Mouse (Mus musculus) limb, embryonic 10.5 days (tissue): Measurements from ENCODE around the gene Cass4. TPM values are rescaled to one million over a fixed set of nuclear protein-coding genes. Genes with fewer than 3 reads are reported as not detected.

Source experiments
- DNase-seq: peaks from one replicate; pipeline ENCODE4 v3.0.0-alpha.2; 2017; ENCODE audit warnings: low spot score
- H3K27ac ChIP-seq: fragments of 300-500 bp; sonication (generic); 2 replicates; pipeline ENCODE4 v1.5.1; 2016; ENCODE audit warnings: mild to moderate bottlenecking
- H3K27me3 ChIP-seq: fragments of 300-500 bp; sonication (generic); 2 replicates; pipeline ENCODE4 v1.6.1; 2016; ENCODE audit warnings: low read depth, mild to moderate bottlenecking; ENCODE audit not compliant: poor library complexity, severe bottlenecking
- H3K36me3 ChIP-seq: fragments of 300-500 bp; sonication (generic); 2 replicates; pipeline ENCODE4 v1.6.1; 2016; ENCODE audit warnings: mild to moderate bottlenecking, moderate library complexity
- H3K4me1 ChIP-seq: fragments of 300-500 bp; sonication (generic); 2 replicates; pipeline ENCODE4 v1.6.1; 2016
- H3K4me3 ChIP-seq: fragments of 300-500 bp; sonication (generic); 2 replicates; pipeline ENCODE4 v1.5.1; 2016; ENCODE audit warnings: mild to moderate bottlenecking, moderate library complexity
- H3K9me3 ChIP-seq: fragments of 300-500 bp; sonication (generic); replicated peaks from 2 replicates; pipeline ENCODE4 v1.6.1; 2016; ENCODE audit warnings: mild to moderate bottlenecking
- WGBS: fragments of 180-500 bp; shearing (Covaris S2); methylation state at CpG from one replicate; pipeline ENCODE4 v1.1.7; 2016; 5-methylcytosine and 5-hydroxymethylcytosine counted together
- polyA plus RNA-seq: library from polyadenylated mRNA; unstranded; fragments of >200 nt; fragmentation: Nextera tagmentation; extraction: Ambion mirVana; gene quantifications from 2 replicates; pipeline ENCODE4 v1.2.1, GENCODE M21; 2016

The Cass4 gene
- polyA plus RNA-seq, 1 experiment from 2014 or later = 0.11 TPM

DNA sequence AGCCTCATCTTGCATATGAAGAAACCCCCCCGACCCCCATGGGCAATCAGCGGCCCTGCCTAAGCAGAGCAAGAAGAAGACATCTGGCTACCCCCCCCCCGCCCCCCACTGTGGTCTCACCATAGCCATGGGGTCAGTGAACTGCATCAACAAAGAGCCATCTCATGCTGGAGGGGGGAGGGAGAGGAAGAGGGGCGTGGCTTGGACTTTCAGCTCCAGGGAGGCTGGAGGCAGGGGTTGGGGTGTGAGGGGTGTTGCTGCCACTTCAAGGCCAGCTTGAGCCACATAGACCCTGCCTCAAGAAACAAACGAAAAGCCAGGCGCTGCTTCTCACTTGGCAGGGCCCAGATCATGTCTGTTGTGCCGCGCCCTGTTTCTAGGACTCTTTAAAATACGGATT, 2.4 kb downstream of the Cass4 start:
- 36% methylated on average over 9 of the region's 9 CpGs for WGBS
- DNase-seq = no peak
- no peaks in the 10 kb centered on the region for H3K36me3 ChIP-seq
- peaks cover 8% of the 10 kb centered on the region; the same call in 1 of the 2 replicates for H3K4me1 ChIP-seq
- H3K27ac ChIP-seq = no peak overlapping the region
- H3K9me3 ChIP-seq = no peaks in the 10 kb centered on the region
- no peaks in the 10 kb centered on the region for H3K27me3 ChIP-seq
- H3K4me3 ChIP-seq = no peak overlapping the region

DNA sequence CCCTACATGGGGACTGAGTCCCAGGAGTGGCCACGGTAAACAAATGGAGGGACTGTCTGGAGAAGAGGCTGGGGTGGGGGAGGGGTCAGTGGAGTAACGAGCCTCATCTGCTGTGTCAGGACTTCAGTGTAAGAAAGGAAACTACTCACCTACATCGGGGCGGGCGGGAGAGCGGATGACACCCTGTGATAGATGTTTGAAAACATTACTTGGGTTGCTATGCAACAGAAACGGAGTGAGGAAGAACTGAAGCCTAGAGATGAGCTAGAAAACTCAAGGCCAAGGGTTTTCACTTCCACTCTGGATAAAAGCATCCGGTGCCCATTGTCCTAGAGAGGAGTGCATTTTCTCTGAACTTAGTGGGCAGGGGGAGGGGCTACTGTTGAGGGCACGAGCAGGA, 6.3 kb downstream of the Cass4 start:
- H3K27ac ChIP-seq = no peak overlapping the region
- no peak for DNase-seq
- H3K4me1 ChIP-seq = peaks cover 8% of the 10 kb centered on the region; the same call in 1 of the 2 replicates
- no peaks in the 10 kb centered on the region for H3K36me3 ChIP-seq
- H3K9me3 ChIP-seq = no peaks in the 10 kb centered on the region
- no peaks in the 10 kb centered on the region for H3K27me3 ChIP-seq
- H3K4me3 ChIP-seq = no peak overlapping the region
- WGBS = 59% methylated on average over 9 of the region's 9 CpGs

DNA sequence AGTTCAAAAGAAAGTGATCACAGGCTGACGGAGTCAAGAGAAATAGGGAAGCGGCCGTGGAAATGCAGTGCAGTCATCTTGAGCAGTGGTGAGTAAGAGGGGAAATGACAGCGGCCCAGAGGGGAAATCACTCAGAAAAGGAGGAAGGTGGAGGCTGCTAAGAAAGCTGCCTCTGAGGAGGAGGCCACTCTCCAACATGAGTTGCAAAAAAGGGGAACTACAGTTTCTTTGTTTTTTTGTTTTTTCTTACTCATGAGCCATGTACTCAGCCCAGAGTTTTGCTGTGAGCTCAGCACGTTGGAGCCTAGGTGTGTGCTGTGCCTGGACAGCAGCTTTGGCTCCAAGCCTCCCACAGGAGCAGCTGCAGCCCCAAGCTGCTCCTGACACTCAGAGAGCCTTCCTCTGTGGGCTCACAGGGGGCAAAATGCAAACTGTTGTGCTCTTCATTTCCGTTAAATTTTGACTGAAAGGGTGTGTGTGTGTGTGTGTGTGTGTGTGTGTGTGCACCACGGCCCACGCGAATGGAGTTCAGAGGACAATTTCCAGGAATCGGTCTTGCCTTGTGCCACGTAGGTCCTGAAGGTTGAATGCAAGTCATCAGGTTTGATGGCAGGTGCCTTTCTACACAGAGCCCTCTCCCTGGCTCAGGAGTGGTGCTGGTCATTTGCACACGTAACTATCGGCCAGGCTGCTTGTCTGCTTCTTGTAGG, 7.7 kb downstream of the Cass4 start:
- no peaks in the 10 kb centered on the region for H3K9me3 ChIP-seq
- no peaks in the 10 kb centered on the region for H3K27me3 ChIP-seq
- H3K4me3 ChIP-seq = no peak overlapping the region
- H3K36me3 ChIP-seq = no peaks in the 10 kb centered on the region
- no peak for DNase-seq
- H3K27ac ChIP-seq = no peak overlapping the region
- 74% methylated on average over 13 of the region's 13 CpGs for WGBS
- H3K4me1 ChIP-seq = peaks cover 2% of the 10 kb centered on the region; the same call in 1 of the 2 replicates

DNA sequence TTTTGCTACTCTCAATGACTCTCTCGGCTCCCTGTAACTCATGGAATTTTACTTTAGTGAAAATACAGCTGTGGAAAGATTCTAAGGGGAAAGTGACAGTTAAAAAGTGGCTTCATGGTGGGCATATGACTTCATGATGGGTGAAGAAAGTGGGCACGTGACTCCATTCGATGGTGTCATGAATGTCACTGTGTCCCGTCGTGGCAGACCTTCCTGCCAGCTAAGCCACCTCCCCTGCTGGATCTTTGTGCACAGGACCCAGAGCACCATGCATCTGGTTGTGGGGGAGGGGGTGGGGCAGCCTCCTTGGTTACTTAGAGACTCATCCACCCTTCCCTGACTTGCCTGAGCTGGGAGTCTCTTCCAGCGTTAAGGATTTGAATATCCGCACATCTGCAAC, 10.6 kb downstream of the Cass4 start:
- H3K4me3 ChIP-seq = no peak overlapping the region
- no peak for DNase-seq
- 68% methylated on average over 7 of the region's 7 CpGs for WGBS
- no peaks in the 10 kb centered on the region for H3K36me3 ChIP-seq
- H3K27me3 ChIP-seq = no peaks in the 10 kb centered on the region
- H3K4me1 ChIP-seq = no peaks in the 10 kb centered on the region
- no peak overlapping the region for H3K27ac ChIP-seq
- H3K9me3 ChIP-seq = no peaks in the 10 kb centered on the region

DNA sequence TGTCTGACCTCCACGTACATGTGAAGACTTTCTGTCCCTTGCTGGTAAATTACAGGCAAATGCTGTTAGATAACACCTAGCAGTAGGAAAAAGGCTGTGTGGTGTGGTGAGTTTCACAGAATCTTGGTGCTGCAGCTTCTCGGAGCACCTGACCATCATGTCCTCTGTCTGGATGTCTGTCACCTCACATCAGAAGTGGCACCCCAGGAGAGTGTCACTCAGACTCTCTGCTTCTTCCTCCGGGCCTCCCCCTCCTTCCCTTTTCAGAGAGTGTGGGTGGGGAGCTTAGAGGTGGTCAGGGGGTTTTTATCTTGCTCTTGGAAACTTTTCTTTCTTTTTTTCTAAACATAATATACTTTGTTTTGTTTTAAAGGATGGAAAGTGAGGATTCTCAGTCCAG, 11.4 kb downstream of the Cass4 start:
- no peaks in the 10 kb centered on the region for H3K4me1 ChIP-seq
- H3K9me3 ChIP-seq = no peaks in the 10 kb centered on the region
- WGBS = 67% methylated on average over 3 of the region's 3 CpGs
- H3K27ac ChIP-seq = no peak overlapping the region
- no peaks in the 10 kb centered on the region for H3K27me3 ChIP-seq
- DNase-seq = no peak
- H3K36me3 ChIP-seq = no peaks in the 10 kb centered on the region
- no peak overlapping the region for H3K4me3 ChIP-seq

DNA sequence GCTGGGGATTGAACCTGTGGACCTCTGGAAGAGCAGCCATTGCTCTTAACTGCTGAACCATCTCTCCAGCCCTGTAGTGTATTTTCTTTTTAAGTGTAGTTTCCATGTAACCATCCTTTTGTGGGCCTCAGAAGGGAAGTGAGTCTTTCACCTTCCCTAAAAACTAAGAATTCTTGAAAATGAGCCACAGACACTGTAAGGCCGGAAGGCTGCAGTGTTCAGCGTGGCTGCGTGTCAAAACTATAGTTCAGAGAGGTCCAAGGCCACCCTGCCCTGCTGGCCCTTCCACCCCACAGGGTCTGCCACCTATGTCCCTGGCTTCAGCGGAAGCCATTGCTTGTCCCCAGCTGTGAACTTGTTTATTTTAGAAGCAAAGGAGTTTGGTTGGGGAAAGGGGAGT, 12.6 kb downstream of the Cass4 start:
- H3K36me3 ChIP-seq = no peaks in the 10 kb centered on the region
- DNase-seq = no peak
- H3K9me3 ChIP-seq = no peaks in the 10 kb centered on the region
- no peak overlapping the region for H3K27ac ChIP-seq
- WGBS = 87% methylated on average over 4 of the region's 4 CpGs
- no peak overlapping the region for H3K4me3 ChIP-seq
- 0 out of 2 replicates have a peak, but pooled peaks cover 2% of the 10 kb centered on the region for H3K4me1 ChIP-seq
- no peaks in the 10 kb centered on the region for H3K27me3 ChIP-seq

DNA sequence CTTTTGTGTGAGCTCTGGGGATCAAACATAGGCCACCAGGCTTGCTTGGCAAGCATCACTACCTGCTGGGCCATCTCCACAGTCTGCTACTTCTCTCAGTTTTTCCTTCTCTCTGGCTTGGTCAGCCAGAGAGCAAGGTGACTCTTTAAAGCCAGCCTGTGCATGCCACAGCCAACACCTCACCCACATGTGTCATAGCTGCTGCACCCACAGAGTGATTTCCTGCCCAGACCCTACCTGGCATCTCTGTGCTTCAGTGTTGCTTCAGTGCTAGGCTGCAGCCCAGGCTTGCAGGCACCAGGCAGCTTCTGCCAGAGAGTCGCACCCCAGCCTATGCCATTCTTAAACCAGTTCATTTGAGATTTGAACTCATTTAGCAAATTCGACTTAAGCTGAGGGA, 13.9 kb downstream of the Cass4 start:
- WGBS = 79% methylated on average over 2 of the region's 2 CpGs
- H3K9me3 ChIP-seq = no peaks in the 10 kb centered on the region
- no peak overlapping the region for H3K4me3 ChIP-seq
- H3K27me3 ChIP-seq = no peaks in the 10 kb centered on the region
- no peak for DNase-seq
- H3K4me1 ChIP-seq = peaks cover 6% of the 10 kb centered on the region
- H3K36me3 ChIP-seq = no peaks in the 10 kb centered on the region
- no peak overlapping the region for H3K27ac ChIP-seq

DNA sequence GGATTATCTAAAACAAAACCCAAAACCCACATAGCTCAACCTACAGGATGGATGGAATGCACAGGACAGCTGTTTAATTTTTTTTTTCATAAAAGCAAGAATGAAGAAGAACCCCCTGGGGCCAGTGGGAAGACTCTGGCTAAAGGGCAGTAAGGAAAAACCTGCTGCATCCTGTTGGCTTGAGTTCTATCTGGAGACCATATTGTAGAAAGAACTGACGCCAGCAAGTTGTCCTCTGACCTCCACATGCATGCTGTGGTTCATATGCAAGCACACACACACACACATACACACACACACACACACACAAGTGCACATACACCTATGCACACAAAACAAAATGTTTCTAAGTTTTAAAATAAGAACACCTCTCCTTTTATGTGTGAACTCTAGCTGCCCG, 17.1 kb downstream of the Cass4 start:
- no peak overlapping the region for H3K4me3 ChIP-seq
- H3K4me1 ChIP-seq = peaks cover 14% of the 10 kb centered on the region
- 81% methylated on average over 2 of the region's 2 CpGs for WGBS
- no peaks in the 10 kb centered on the region for H3K27me3 ChIP-seq
- no peaks in the 10 kb centered on the region for H3K9me3 ChIP-seq
- no peaks in the 10 kb centered on the region for H3K36me3 ChIP-seq
- no peak overlapping the region for H3K27ac ChIP-seq
- DNase-seq = no peak

DNA sequence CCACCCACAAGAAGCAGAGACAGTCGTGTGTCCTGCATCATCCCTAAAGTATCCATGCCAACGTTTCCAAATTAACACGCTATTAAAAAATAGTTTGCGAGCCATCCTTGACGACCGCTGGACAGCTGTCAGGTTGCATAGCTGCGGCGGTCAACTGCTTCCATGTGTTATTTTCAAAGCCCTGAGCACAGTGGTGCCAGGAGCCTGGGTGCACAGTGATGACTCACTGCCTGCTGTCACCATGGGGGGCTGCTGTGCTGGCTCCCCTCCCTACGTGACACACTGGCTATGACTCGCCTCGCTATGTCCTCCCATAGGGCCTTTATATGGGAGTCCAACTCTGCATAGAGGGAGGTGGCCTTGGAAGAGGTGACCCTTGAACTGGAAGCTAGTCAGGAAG, 17.5 kb downstream of the Cass4 start:
- H3K27ac ChIP-seq = no peak overlapping the region
- H3K4me3 ChIP-seq = no peak overlapping the region
- no peaks in the 10 kb centered on the region for H3K36me3 ChIP-seq
- no peak for DNase-seq
- 0 out of 2 replicates have a peak, but pooled peaks cover 3% of the 10 kb centered on the region for H3K27me3 ChIP-seq
- no peaks in the 10 kb centered on the region for H3K9me3 ChIP-seq
- H3K4me1 ChIP-seq = peaks cover 14% of the 10 kb centered on the region
- WGBS = 86% methylated on average over 11 of the region's 11 CpGs

DNA sequence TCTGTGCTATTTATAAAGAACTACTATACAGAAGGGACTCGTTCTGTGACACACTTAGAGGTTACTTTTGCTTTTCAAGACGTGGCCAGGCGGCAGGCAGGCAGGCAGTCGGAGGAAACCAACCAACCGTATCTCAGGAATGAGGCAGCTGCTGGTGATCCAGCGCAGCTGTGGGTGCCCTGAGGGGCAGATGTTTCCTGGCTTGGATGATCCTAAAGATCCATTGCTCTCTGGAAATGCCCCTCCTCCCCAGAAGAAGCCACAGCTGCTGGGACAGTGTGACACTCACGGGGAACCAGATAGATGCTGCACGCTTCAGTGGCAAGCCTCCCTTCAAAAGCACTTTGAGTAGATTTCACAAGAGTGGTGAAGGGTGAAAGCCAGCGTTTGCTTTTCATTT, 18.9 kb downstream of the Cass4 start:
- 19% methylated on average over 9 of the region's 9 CpGs for WGBS
- DNase-seq = no peak
- H3K4me1 ChIP-seq = peaks cover 18% of the 10 kb centered on the region
- no peak overlapping the region for H3K27ac ChIP-seq
- H3K27me3 ChIP-seq = 0 out of 2 replicates have a peak, but pooled peaks cover 4% of the 10 kb centered on the region
- H3K4me3 ChIP-seq = no peak overlapping the region
- no peaks in the 10 kb centered on the region for H3K36me3 ChIP-seq
- H3K9me3 ChIP-seq = no peaks in the 10 kb centered on the region

DNA sequence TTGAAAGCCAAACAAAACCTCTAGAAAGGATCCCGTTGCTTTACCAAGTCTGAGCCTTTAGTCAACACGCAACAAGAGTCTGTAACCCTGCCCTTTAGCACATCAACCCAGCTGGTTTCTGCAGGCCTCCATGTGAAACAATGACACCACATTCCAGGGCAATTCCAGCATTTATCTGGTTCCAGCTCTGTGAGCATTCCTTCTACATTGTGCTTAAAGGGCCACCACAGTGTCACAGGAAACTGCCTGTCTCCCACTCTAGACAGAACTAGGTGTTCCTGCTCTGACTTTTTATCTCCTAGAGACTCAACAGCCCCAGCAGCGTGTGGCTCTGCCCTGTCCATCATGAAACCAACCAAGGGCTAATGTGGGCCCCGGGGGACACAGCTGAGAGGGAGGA, 19.7 kb downstream of the Cass4 start:
- WGBS = 51% methylated on average over 4 of the region's 4 CpGs
- Histone ChIP-seq H3K4me3 (no peak overlapping the region), H3K27ac (no peak overlapping the region), H3K4me1 (peaks cover 18% of the 10 kb centered on the region), H3K36me3 (no peaks in the 10 kb centered on the region), H3K27me3 (0 out of 2 replicates have a peak, but pooled peaks cover 4% of the 10 kb centered on the region), H3K9me3 (no peaks in the 10 kb centered on the region)
- DNase-seq = no peak

DNA sequence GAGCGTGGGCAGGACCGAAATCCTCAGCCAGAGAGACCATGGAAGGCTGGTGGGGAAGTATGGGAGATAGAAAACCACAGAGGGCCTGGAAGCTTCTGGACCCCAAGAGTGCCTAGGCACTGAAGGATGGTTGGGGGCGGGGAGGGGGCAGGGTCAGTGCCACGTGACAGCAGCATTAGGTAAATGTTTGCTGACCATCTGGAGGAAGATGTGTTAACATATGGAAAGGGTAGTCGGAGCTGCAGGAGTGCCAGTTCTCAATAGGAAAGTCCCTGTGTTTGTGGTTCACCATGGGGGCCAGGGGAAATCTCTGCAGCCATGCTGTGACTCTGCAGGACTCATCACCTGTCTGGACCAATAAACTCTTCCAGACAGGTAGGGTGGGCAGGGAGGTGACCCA, 20.3 kb downstream of the Cass4 start:
- WGBS = 47% methylated on average over 5 of the region's 5 CpGs
- 0 out of 2 replicates have a peak, but pooled peaks cover 4% of the 10 kb centered on the region for H3K27me3 ChIP-seq
- no peak overlapping the region for H3K4me3 ChIP-seq
- H3K27ac ChIP-seq = no peak overlapping the region
- H3K4me1 ChIP-seq = peaks cover 18% of the 10 kb centered on the region
- no peak for DNase-seq
- no peaks in the 10 kb centered on the region for H3K9me3 ChIP-seq
- H3K36me3 ChIP-seq = no peaks in the 10 kb centered on the region

DNA sequence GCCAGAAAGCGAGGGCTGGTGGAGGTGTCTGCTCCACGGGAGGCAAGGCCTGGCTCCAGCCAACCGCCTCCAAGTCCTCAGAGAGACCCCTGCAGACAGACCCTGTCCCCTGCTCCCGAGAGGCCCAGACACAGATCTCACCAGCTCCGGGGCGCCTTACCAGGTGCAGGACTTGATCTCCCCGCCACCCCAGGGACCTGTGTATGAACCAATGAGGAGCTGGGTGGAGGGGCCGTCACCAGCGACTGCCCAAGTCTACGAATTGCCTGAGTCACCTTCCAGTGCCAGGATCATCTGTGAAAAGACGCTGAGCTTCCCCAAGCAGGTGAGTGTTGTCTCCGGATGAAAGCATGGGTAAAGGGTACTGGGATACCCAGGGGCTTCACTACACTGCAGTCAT, 22.6 kb downstream of the Cass4 start:
- H3K9me3 ChIP-seq = no peaks in the 10 kb centered on the region
- H3K4me1 ChIP-seq = peaks cover 16% of the 10 kb centered on the region
- H3K27ac ChIP-seq = no peak overlapping the region
- DNase-seq = no peak
- WGBS = 55% methylated on average over 12 of the region's 12 CpGs
- 0 out of 2 replicates have a peak, but pooled peaks cover 4% of the 10 kb centered on the region for H3K27me3 ChIP-seq
- H3K36me3 ChIP-seq = no peaks in the 10 kb centered on the region
- H3K4me3 ChIP-seq = no peak overlapping the region

DNA sequence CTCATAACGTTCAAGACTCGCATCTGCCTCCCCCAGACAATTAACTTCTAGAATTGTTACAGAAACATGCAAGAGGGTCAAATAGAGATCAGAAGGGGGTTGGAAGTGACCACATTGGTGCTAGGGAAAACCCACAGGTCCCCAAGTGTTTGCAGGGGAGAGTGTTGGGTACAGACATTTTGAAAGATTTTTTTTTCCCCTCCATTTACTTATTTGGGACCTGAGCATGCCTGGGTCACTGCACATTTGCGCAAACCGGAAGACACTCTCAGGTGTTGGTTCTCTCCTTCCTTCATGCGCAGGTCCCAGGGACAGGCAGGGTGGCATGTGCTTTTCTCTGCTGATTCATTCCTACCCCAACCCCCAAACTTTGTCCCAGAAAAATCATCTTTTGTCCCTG, 23.3 kb downstream of the Cass4 start:
- WGBS = 88% methylated on average over 5 of the region's 5 CpGs
- Histone ChIP-seq H3K36me3 (no peaks in the 10 kb centered on the region), H3K4me3 (no peak overlapping the region), H3K27me3 (0 out of 2 replicates have a peak, but pooled peaks cover 4% of the 10 kb centered on the region), H3K27ac (no peak overlapping the region), H3K4me1 (peaks cover 16% of the 10 kb centered on the region), H3K9me3 (no peaks in the 10 kb centered on the region)
- DNase-seq = no peak
